Mouse (Mus musculus): ENCODE results near the gene Bola3. TPM values are rescaled to one million over a fixed set of nuclear protein-coding genes. Genes with fewer than 3 reads are reported as not detected.

Bola3 gene
- total RNA-seq (2014; rRNA removed): 6.6 and 7.7 TPM in 2 replicates
- polyA plus RNA-seq (2015; fragmentation: Nextera tagmentation; extraction: Ambion mirVana): 50.2 and 55.7 TPM in 2 replicates

- H3K4me2 ChIP-seq (ENCODE audit: low read depth): peak within 1 kb of the TSS; percentile 75
- WGBS: 33% methylated on average over 6 of the region's 6 CpGs
- no peak for TF ChIP-seq CTCF (IDR thresholded peaks at IDR 0.05; ENCODE audit: low read depth)
- H3K9ac ChIP-seq: peak within 1 kb of the TSS; percentile 92
- no peaks in the 10 kb centered on the region for H3K9me3 ChIP-seq (ENCODE audit: low read length)
- no peaks in the 10 kb centered on the region for H3K4me1 ChIP-seq (ENCODE audit: insufficient read depth)
- peak within 1 kb of the TSS; percentile 79 for H3K4me3 ChIP-seq (ENCODE audit: low read depth, low read length)
- H3K27me3 ChIP-seq (ENCODE audit: insufficient read depth, low read length): no peaks in the 10 kb centered on the region
- ATAC-seq: peak; percentile 45
- no peak for DNase-seq
- peaks cover 9% of the 10 kb centered on the region for H3K36me3 ChIP-seq (ENCODE audit: insufficient read depth)
- H3K27ac ChIP-seq (ENCODE audit: low read depth, low read length): peak within 1 kb of the TSS; percentile 57
These were observed at the start of gene Bola3 for GRCm38 (mm10) chr6:83348873-83349272. Gene Bola3, plus strand, starts transcription at chr6:83349147.

DNA sequence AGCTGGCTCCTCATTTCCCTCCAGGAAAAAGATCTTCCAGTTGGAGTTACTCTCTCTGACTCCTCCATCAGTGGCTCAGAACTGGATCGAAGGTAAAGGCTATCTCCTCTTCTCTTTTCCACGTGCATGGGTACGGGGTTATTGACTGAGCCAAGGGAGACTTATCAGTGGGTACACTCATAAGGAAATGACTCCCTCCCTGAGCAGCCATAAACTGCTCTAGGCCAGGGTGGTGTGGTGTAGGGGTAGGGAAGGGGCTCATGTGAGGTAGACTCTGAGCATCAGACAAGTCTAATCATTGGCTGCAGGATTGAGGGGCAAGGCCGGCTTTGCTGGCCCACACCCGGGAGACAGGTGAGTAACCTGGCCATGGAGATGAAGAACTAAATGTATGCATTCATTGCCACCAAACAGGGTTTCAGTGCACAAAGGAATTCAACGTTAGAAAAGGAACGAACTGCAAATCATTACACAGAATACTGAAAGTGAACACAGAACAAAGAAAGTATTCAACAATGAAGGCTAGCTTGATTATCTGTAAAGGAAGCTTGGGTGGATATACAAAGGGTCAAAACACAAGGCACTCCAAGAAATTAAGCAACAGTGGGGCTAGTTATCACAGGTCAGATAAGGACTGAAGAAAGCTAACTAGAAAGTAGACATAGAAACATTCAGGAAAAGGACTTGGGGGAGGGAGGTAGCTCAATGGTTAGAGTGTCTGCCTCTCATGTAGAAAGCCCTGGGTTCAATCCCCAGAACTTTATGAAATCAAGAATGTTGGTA lies 48.3 kb upstream of the Bola3 start:
- no peak overlapping the region for H3K4me3 ChIP-seq (ENCODE audit: low read depth, low read length)
- 80% methylated on average over 7 of the region's 7 CpGs for WGBS
- H3K36me3 ChIP-seq (ENCODE audit: insufficient read depth): peaks cover 10% of the 10 kb centered on the region
- H3K9ac ChIP-seq: no peak overlapping the region
- no peak overlapping the region for H3K4me2 ChIP-seq (ENCODE audit: low read depth)
- DNase-seq (no peak), ATAC-seq (no peak)
- H3K9me3 ChIP-seq (ENCODE audit: low read length): no peaks in the 10 kb centered on the region
- no peaks in the 10 kb centered on the region for H3K4me1 ChIP-seq (ENCODE audit: insufficient read depth)
- TF ChIP-seq CTCF (IDR thresholded peaks at IDR 0.05; ENCODE audit: low read depth): no peak
- no peak overlapping the region for H3K27ac ChIP-seq (ENCODE audit: low read depth, low read length)
- H3K27me3 ChIP-seq (ENCODE audit: insufficient read depth, low read length): no peaks in the 10 kb centered on the region

- H3K27me3 ChIP-seq (ENCODE audit: insufficient read depth, low read length): no peaks in the 10 kb centered on the region
- no peak for TF ChIP-seq CTCF (IDR thresholded peaks at IDR 0.05; ENCODE audit: low read depth)
- no peak overlapping the region for H3K9ac ChIP-seq
- WGBS: 90% methylated on average over 2 of the region's 2 CpGs
- DNase-seq (no peak), ATAC-seq (no peak)
- H3K4me1 ChIP-seq (ENCODE audit: insufficient read depth): no peaks in the 10 kb centered on the region
- H3K4me3 ChIP-seq (ENCODE audit: low read depth, low read length): no peak overlapping the region
- no peak overlapping the region for H3K4me2 ChIP-seq (ENCODE audit: low read depth)
- no peak overlapping the region for H3K27ac ChIP-seq (ENCODE audit: low read depth, low read length)
- peaks cover 16% of the 10 kb centered on the region for H3K36me3 ChIP-seq (ENCODE audit: insufficient read depth)
- no peaks in the 10 kb centered on the region for H3K9me3 ChIP-seq (ENCODE audit: low read length)
These were observed 47.7 kb upstream of the Bola3 start for GRCm38 (mm10) chr6:83301294-83301693.

GRCm38 (mm10) chr6:83302264-83302663 lies 46.7 kb upstream of the Bola3 start:
- no peak for TF ChIP-seq CTCF (IDR thresholded peaks at IDR 0.05; ENCODE audit: low read depth)
- no peak overlapping the region for H3K27ac ChIP-seq (ENCODE audit: low read depth, low read length)
- H3K9me3 ChIP-seq (ENCODE audit: low read length): no peaks in the 10 kb centered on the region
- H3K4me1 ChIP-seq (ENCODE audit: insufficient read depth): no peaks in the 10 kb centered on the region
- H3K4me3 ChIP-seq (ENCODE audit: low read depth, low read length): no peak overlapping the region
- DNase-seq: no peak
- H3K4me2 ChIP-seq (ENCODE audit: low read depth): no peak overlapping the region
- WGBS: 74% methylated on average over 5 of the region's 5 CpGs
- H3K9ac ChIP-seq: no peak overlapping the region
- H3K27me3 ChIP-seq (ENCODE audit: insufficient read depth, low read length): no peaks in the 10 kb centered on the region
- no peak for ATAC-seq
- peaks cover 21% of the 10 kb centered on the region for H3K36me3 ChIP-seq (ENCODE audit: insufficient read depth)

- DNase-seq: no peak
- Histone ChIP-seq H3K4me3 (ENCODE audit: low read depth, low read length) (no peak overlapping the region), H3K27ac (ENCODE audit: low read depth, low read length) (no peak overlapping the region), H3K36me3 (ENCODE audit: insufficient read depth) (peaks cover 45% of the 10 kb centered on the region), H3K4me1 (ENCODE audit: insufficient read depth) (no peaks in the 10 kb centered on the region), H3K9me3 (ENCODE audit: low read length) (no peaks in the 10 kb centered on the region), H3K27me3 (ENCODE audit: insufficient read depth, low read length) (no peaks in the 10 kb centered on the region), H3K4me2 (ENCODE audit: low read depth) (no peak overlapping the region), H3K9ac (no peak overlapping the region)
- TF ChIP-seq CTCF (IDR thresholded peaks at IDR 0.05; ENCODE audit: low read depth): no peak
- no peak for ATAC-seq
- WGBS: 91% methylated on average over 7 of the region's 7 CpGs
These were observed 39.9 kb upstream of the Bola3 start for GRCm38 (mm10) chr6:83309017-83309416.

DNA sequence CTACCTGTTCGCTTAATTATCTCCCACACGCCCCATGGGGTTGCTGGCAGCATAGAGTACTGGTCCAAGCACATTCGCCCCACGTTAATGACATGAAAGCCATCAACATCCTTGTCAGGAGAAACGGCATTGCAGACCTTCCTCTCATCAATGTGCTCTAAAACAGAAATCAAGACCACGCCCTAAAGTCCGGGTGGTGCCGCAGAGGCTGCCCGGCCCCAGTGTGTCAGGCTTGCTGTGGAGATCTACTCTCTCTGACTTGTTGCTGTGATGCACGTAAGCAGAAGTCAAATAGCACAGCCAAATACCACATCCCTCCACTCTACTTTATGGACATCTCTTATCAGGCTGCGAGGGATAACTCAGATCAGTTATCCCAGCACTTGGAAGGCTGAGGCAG lies 37.7 kb upstream of the Bola3 start:
- H3K4me2 ChIP-seq (ENCODE audit: low read depth): no peak overlapping the region
- WGBS: 93% methylated on average over 11 of the region's 11 CpGs

DNA sequence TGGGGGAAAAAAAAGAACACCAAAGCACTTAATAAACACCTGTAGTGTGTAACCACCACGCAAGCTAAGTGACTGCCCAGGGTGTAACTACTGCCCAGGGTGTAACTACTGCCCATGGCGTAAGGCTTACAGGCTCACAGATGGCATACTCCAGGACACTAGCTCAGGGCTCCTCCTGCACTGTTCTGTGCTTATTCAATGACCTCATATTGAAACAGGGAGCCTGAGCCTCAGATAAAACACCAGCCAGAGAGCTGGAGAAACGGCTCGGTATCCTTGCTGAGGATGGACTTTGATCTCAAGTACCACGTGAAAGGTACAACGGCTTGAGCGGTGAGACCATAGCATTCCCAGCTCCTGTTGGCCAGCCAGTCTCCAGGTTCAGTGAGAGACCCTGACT lies 36.9 kb upstream of the Bola3 start:
- Histone ChIP-seq H3K9ac (no peak overlapping the region), H3K27me3 (ENCODE audit: insufficient read depth, low read length) (no peaks in the 10 kb centered on the region), H3K4me1 (ENCODE audit: insufficient read depth) (0 out of 2 replicates have a peak, but pooled peaks cover 4% of the 10 kb centered on the region), H3K9me3 (ENCODE audit: low read length) (no peaks in the 10 kb centered on the region), H3K4me2 (ENCODE audit: low read depth) (no peak overlapping the region), H3K27ac (ENCODE audit: low read depth, low read length) (no peak overlapping the region), H3K36me3 (ENCODE audit: insufficient read depth) (peaks cover 25% of the 10 kb centered on the region), H3K4me3 (ENCODE audit: low read depth, low read length) (no peak overlapping the region)
- no peak for TF ChIP-seq CTCF (IDR thresholded peaks at IDR 0.05; ENCODE audit: low read depth)
- 97% methylated on average over 7 of the region's 7 CpGs for WGBS
- DNase-seq (no peak), ATAC-seq (no peak)

More for the DNA sequence above, 37.7 kb upstream of the Bola3 start:
- peaks cover 29% of the 10 kb centered on the region for H3K36me3 ChIP-seq (ENCODE audit: insufficient read depth)
- DNase-seq: no peak
- H3K9me3 ChIP-seq (ENCODE audit: low read length): no peaks in the 10 kb centered on the region
- no peak for TF ChIP-seq CTCF (IDR thresholded peaks at IDR 0.05; ENCODE audit: low read depth)
- H3K27ac ChIP-seq (ENCODE audit: low read depth, low read length): no peak overlapping the region
- H3K4me3 ChIP-seq (ENCODE audit: low read depth, low read length): no peak overlapping the region
- H3K4me1 ChIP-seq (ENCODE audit: insufficient read depth): no peaks in the 10 kb centered on the region
- no peak overlapping the region for H3K9ac ChIP-seq
- no peaks in the 10 kb centered on the region for H3K27me3 ChIP-seq (ENCODE audit: insufficient read depth, low read length)
- no peak for ATAC-seq

Data from forebrain, postnatal 0 days (tissue).